Mouse (Mus musculus): ENCODE data around the gene Ung.

The Ung gene

DNA sequence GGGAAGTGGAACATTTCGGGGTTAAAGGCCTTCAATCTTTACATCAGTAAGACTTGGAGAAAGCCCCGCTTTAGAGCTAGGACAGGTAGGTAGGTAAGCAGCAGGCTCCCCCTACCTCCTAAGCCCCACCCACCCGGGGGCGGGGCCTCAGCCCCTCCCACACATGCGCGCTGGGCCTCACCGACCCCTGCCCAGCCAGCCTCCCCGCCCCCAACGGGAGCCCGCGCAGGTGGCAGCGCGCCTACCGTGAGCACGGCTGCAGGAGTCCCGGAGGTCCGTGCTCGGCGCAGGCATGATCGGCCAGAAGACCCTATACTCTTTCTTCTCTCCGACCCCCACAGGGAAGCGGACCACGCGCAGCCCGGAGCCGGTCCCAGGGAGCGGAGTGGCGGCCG lies at the start of gene Ung:
Gene Ung (plus strand): TSS at position 176 of the 395 bp plus-strand sequence.
- DNase-seq (ENCODE audit: low read depth, low spot score): peak; percentile 15

DNA sequence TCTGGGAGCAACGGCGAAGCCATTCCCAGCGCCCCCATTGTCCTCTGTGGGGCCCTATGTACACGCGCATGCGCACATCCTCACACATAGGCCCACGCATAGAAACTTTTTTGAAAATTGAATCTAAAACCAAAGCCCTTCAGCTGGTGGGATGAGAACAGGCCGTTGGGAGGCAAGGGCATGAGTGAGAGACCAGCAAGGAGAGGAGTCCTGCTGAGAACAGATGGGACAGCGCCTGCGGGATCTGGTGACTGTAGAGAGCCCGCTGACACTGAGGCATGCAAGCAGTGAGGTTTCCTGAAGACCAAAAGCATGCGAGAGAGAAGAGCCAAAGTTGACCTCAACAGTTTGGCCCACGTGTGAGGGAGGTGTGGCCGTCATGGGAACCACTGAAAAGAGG lies 44.7 kb upstream of the Ung start:
- no peak for DNase-seq (ENCODE audit: low read depth, low spot score)

DNA sequence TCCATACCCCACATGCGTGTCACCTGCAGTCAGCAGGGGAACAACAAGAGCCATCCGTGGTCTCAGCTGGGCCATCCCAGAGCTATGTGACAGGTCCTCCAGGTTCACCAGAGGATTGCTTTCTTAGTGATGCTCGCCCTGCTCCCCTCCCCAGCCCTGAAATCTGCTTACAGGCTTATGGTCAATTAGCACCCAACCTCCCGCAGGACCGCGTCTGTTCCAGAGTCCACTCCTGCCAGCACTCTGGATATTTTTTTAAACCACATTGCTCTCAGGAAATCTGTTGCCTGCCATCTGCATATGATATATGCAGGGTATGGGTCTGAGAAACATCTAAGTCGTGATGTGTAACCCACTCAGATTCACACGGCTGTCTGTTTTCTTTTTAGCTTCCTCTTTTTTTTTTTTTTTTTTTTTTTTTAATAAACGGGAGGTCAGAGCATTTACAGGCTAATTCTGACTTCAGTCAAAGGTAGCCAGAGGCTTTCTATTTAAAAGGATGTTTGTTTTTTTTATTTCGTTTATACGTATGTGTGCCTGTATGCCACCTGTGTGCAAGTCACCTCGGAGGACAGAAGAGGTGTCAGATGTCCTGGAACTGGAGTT lies 42.2 kb upstream of the Ung start:
- no peak for DNase-seq (ENCODE audit: low read depth, low spot score)

DNA sequence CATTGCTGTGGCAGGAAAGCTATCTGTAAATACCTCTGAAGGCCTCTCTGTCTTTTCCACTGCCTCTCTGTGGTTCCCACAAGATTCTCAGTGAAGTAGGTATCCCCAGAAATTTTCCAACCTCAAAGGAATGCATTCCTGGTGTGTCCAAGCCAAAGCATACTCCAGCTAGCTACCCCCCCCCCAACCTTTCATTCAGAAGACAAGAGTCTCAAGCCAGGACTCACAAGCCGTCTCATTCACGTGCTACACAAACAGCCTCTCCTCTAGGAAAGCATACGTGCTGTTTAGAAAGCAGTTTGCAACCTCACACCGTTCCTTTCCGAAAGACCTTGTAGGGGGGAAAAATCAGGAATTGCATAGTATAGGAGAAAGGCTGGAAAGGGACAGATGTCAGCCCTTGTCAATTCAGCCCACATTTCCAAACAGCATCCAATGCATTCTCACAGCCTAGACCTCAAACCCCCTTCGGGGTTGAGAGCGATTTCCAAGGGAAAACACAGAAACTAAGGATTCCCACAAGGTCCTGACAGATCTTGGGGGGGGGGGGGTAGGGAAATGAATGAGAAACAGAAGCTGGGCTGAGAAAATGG lies 39.7 kb upstream of the Ung start:
- no peak for DNase-seq (ENCODE audit: low read depth, low spot score)

DNA sequence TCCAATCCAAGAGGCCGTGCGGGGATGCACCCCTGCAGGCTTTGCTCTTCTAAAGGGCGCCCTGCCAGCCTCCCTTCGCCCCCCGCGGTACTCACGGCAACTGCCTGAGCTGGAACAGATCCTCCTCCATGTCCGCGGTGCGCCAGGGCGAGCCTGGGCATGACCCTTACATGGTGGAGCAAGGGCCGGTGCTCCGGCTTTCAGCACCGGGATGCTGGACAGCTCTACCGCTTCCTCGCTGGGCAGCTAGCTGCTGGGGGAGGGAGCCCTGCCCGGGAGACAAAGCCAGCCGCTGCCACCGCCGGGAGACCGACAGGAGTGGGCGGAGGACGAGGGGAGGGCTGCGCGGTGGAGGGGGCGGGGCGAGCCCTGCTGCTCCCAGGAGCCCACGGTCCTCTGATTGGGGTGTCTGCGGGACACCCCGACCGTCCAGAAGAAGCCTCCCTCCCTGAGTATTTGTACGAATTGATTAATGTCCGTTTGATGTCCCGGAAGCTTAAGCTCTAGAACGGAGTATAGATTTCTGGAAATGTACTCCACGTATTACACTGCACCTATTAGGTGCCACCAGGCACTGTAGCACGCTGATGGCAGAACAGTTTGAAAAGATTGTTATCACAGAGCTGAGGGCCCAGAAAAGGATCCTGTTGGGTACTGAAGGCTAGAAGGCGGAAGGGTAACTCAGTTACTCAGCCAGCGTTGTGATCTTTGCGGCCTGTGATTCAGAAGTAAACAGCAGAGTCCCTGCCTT lies 39.0 kb upstream of the Ung start, which contains the start of gene Svop:
Gene Svop (minus strand): TSS at position 514 of the 751 bp plus-strand sequence.
- DNase-seq (ENCODE audit: low read depth, low spot score): no peak

DNA sequence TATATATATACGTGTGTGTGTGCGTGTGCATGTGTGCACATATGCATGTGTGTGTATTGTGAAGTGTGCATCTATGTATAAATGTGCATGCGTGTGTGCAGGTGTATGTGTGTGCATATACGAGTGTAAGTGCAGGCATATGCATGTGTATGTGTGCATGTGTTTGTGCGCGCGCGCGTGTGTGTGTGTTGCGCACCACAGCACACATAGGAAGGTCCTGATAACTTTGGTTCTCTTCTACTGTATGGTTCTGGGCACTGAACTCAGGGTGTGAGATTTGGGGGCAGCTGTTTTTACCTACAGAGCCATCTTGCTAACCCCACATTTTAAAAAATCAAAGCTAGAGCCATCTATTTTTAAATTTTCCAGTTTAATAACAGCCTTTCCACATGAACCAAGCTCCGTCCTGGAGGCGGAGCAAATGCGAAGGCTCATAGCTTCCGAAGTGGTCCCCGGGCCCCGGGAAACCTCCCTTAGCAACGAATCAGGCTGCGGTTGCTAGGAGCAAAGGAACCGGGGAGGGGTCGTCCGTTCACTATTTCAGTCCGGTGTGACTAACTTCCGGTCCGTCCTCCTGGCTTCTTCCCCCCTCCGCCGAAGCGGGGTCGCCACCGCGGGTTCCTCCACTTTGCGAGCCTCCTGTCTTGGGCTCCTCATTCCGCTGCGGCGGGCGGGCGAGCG lies 30.3 kb upstream of the Ung start:
- no peak for DNase-seq (ENCODE audit: low read depth, low spot score)

DNA sequence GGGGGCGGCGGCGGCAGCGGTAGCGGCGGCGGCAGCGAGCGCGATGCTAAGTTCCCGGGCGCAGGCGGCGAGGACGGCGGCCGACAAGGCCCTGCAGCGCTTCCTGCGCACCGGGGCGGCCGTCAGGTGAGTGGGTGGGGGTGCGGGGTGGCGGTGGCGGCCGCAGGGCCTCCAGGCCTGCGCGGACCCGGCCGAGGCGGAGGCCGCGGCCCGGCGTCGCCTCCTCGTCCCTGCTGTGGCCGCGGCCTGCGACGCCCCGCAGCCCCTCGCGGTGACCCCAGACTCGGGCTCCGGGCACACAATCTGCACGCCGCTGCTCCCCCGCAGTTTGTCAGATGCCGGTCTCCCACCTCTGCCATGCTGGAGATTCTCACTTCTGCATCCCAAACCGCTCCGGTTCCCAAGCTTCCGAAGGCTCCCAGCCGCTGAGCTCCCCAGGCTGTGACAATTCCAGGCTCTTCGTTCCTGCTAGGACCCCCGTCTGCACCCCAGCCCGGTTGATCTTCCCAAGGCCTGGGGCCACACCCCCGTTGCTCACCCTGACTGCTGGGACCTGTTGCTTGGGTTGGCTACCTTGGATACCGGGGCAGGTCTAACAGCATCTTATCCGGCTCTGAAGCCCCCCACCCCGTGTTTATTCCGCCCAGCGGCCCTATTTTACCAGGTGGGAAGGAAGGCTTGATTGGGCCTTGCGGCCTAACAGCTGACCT lies 29.6 kb upstream of the Ung start:
- DNase-seq (ENCODE audit: low read depth, low spot score): no peak

DNA sequence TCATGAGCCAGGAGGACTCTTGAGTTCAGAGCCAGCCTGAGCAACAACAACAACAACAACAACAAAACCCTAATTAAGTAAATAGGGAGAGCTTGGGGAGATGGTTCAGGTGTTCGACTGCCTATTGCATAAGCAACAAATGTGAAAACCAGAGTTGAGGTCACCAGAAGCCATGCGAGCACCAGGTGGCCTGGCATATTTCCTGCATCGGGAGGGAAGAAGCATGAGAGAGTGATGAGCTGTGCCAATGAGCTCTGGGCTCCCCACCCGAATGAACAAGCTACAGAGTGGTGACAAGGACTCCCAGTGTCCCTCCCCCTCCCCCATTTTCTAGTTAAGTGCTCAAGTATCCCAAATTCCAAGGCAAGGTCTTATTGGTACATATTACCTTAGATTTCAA lies 28.3 kb upstream of the Ung start:
- no peak for DNase-seq (ENCODE audit: low read depth, low spot score)

DNA sequence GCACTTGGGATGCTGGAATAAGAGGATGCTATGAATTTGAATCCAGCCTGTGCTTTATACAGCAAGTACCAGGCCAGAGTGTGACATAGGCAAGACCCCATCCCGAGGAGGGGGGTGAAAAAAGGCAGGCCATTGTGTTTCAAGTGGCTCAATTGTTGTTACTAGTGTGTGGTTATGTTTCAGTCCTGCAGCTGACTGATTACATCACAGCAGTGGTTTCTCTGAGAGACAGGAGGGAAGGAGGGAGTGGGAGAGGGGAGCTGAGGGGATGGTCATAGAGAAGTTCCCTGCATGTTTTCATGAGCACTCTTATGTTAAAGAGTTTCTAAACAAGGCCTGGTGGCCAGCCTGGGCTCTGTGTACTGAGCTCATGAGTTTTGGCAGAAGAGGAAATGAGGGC lies 27.4 kb upstream of the Ung start:
- no peak for DNase-seq (ENCODE audit: low read depth, low spot score)

DNA sequence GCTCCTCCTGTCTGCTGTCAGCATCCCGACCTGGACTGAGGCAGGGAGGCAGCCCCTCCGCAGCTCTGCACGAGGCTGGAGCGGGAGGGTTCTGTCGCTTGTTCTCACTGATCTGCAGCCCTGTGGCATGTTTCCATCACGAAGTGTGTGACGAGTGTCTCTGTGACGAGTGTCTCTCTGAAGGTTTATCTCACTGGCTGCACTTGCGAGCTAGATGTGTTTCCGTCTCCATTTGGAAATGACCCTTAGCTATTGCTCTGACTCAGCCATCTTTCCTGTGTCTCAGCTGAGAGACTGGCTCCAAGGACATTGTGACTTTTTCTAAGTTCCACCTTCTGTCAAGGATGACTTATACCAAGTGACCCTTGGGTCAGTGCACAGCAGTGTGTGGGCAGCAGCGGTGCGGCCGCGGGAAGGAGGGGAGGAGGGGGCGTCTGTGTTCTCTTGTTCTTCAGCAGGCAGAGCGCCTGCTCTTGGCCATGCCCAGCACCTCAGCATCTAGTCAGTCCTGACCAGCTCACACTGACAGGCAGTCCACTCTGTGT lies 23.7 kb upstream of the Ung start:
- DNase-seq (ENCODE audit: low read depth, low spot score): no peak

DNA sequence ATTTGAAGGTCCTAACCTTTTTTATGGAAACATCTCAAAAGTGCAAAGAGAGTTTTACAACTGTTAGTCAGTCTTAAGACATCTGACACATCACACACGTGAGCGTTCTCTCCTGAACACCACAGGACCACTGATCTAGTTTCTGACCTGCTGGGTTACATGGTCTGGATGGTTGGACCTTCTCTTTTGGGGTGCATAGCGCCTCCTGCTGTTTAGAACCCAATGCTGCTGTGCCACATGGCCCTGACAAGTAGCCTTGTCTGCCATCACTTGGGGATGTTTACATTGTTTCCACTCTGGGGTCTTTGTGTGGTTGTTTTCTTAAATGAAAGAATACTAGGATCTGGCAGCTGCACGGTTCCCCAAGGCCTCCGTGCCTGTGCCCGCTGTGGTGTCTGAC lies 16.9 kb upstream of the Ung start:
- DNase-seq (ENCODE audit: low read depth, low spot score): no peak

DNA sequence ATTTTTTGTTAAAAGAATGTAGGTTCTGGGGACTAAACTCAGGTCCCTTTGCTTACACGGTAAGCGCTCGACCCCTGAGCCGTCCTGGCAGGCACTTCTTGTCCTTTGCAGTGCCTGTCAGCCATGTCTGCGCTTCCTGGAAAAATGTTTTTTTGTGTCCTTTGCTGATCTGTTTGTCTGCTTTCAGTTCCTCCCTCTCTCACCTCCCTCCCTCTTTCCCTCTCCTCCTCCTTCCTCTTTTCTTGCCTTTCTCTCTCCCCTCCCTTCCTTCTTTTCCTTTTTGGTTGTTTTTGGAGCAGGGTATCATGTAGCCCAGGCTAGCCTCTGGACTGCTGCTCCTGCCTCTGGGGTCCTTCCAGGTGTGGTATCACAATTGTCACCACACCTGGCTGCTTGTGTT lies 15.2 kb upstream of the Ung start:
- DNase-seq (ENCODE audit: low read depth, low spot score): no peak

DNA sequence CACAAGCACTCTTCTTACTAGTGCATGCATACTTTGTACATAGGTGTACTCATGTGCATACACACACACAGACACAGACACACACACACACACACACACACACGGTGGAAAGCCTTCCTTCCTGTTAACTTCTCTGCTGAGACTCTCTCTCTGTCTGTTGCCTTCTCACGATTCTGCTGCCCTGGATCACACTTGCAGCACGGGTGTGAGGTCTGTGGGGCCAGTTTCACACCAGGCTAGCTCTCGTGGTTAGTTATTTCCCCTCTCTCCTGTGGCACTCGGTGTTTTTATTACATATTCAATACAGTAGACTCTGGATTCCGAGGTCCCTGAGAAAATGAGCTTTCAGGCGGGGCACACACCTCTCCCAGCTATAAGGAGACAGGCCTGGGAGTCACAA lies 13.6 kb upstream of the Ung start:
- no peak for DNase-seq (ENCODE audit: low read depth, low spot score)

DNA sequence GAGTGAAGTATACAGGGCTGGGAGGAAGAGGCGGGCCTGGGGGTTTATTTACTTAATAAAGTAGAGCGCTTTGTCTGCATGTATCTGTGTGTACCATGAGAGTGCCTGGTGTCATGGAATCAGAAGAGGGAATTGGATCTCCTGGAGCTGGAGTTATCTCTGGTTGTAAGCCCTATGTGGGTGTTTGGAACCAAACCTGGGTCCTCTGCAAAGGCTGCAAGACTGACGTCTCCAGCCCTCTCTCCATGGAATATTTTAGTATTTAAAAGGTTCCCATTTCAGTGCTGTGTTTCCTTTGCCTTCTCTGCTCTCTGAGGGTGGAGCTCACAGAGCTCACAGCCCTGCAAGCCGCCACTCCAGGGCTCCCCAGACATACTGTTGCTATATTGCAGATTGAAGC lies 10.4 kb upstream of the Ung start:
- DNase-seq (ENCODE audit: low read depth, low spot score): no peak

DNA sequence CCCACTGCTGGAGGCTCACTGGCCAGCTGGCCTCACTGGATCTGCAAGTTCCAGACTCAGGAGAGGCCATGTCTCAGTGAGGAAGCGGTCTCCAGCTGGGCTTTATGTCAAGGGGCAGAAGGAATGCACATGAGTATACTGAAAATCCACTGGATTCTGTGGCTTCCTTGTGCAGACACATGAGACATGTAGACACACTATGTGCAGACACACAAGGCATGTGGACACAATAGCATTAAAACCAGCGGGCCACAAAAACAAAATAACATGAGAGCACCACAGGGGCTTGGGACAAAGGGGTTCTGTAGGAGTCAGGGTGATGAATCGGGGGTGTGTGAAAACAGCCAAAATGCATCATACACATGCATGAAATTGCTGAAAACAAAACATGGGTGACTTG lies 4.2 kb upstream of the Ung start:
- no peak for DNase-seq (ENCODE audit: low read depth, low spot score)

DNA sequence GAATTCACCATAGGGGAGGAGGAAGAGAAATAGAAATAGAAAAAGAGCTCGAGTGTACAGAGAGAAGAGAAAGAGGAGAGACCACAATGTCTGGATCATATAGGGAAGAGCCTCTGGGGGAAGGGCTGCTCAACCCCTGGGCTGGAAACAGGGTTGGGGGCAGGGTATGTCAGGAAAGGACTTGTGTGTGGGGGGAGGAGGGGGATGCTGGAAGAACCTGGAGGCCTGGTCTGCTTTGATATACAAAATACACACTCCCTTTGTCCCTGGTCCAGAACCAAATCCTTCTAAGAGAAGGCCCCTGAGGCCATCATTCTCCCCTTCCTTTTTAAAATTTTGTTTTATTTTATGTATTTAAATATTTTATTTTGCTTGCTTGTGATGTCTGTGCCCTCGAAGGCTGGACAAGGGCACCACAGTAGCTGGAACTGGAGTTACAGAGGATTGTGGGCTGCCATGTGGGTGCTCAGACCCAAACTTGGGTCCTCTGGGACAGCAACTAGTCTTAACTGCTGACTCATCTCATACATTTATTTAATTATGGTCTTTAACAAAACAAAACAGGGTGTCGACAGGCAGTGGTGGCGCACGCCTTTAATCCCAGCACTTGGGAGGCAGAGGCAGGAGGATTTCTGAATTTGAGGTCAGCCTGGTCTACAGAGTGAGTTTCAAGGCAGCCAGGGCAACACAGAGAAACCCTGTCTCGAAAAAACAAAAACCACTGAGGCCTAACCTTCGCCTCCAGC lies 3.5 kb upstream of the Ung start:
- DNase-seq (ENCODE audit: low read depth, low spot score): no peak

DNA sequence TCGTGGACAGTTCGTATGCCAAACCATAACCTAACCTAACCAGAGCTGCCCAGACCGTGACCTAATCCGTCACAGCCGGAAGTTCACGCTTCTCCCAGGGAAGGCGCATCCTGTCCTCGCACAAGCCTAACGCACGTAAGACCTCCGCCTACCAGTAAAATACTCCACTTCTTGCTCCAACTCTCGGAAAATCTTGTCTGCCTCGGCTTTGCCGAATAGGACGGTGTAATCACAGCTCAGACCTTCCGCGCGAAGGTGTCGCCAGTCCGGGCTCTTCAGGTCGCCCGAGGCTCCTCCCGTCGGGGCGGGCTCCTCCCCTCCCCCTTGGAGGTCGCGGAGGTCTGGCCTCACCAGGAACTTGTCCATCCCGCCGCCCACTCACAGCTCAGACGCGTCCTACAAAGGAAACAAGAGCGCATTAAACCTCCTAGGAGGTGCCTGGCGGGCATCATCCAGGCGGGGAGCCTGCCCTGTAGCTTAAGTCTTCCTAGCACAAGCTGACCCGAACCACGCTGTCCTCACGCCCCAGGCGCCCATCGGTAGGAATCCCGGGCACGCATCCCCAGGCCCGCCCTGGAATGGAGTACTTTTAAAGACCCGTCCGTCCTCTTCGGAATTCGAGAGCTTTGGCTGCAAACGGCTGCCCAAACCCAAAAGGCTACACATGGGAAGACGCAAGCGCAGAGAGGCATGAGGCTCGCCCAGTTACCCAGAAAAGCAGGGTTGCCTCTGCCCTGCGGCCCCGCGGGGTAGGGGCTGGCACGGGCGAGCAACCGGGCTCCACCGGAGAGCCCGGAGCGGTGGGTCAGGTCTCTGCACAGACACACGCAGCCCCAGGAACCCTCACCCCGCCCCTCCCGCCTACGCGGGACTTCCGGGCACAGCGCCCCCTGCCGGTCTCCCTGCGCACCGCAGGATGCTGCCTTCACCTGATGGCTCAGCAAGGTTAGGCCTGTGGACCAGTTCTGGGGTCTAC lies 2.5 kb upstream of the Ung start, which contains the start of gene Alkbh2:
Gene Alkbh2 (minus strand): TSS at position 845 of the 976 bp plus-strand sequence.
- DNase-seq (ENCODE audit: low read depth, low spot score): peak; percentile 65

DNA sequence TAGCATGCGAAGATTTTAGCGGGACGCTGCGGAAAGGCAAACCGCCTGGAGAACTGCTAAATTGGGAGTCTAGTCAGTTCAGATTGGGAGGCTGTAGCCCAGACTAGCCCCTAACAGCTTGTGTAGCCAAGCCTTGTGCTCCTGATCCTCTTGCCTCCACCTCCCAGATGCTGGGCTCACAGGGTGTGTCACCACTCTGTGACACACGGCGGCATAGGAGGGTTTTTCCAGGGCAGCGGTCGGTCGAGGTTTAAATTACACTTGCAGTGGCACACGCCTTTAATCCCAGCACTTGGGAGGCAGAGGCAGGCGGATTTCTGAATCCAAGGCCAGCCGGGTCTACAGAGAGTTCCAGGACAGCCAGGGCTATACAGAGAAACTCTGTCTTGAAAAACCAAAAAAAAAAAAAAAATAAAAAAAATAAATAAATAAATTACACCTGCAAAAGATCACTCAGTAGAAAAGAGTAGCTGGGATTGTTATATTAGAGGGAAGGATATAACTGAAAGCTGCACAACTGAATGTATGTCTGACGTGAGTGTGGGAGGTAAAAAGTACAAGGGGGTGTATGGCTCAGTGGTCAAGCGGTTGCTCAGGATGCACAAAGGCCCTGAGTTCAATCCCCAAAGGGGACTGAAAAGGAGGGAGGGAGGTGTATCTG lies 506 bp upstream of the Ung start:
- DNase-seq (ENCODE audit: low read depth, low spot score): no peak
